14 mouse cellular contexts compared by ENCODE assay signal in genomic region chr7:58686573-58686972, GRCm38 (mm10). TPM values are rescaled to one million over a fixed set of nuclear protein-coding genes. Genes with fewer than 3 reads are reported as not detected.
DNase-seq lines count a peak whose midpoint lies in the region; ATAC-seq and TF ChIP-seq lines count a peak whose summit lies in the region.
"Had no signal": no experiment of that assay in that cellular context is flagged by ENCODE, and none has a peak within 500 bp of the region (broad histone marks: within the 10 kb centered on the region; RNA-seq: fewer than 3 reads in every experiment).

No protein-coding gene starts in this region.

- H3K4me1 ChIP-seq in kidney, embryonic 14.5 days (ENCODE audit: control insufficient read depth, insufficient read depth, low read length): no peaks in the 10 kb centered on the region
- H3K4me1 ChIP-seq in lung, adult 2 months (ENCODE audit: control insufficient read depth, insufficient read depth, low read length): peaks cover 4% of the 10 kb centered on the region; the same call in 1 of the 2 replicates
- H3K4me1 ChIP-seq in heart, embryonic 12.5 days (replicated peaks): peaks cover 6% of the 10 kb centered on the region; the same call in 1 of the 2 replicates
- H3K4me1 ChIP-seq: embryonic facial prominence, embryonic 12.5 days had no signal

- ATAC-seq in kidney, embryonic 14.5 days (ENCODE audit: low FRiP score, low TSS enrichment): peak; percentile 72; the same call in 1 of the 2 replicates
- ATAC-seq in heart, embryonic 12.5 days (ENCODE audit: insufficient number of reproducible peaks, low FRiP score): no peak
- ATAC-seq: intestine, embryonic 16.5 days had no signal

- no peaks in the 10 kb centered on the region for H3K27me3 ChIP-seq in kidney, embryonic 14.5 days (ENCODE audit: control insufficient read depth, insufficient read depth, low read length)
- H3K27me3 ChIP-seq in heart, embryonic 12.5 days (replicated peaks): no peaks in the 10 kb centered on the region
- H3K27me3 ChIP-seq: CH12.LX; embryonic facial prominence, embryonic 12.5 days; heart, embryonic 13.5 days; midbrain, embryonic 12.5 days had no signal

- TF ChIP-seq CTCF in lung, adult 2 months (IDR thresholded peaks at IDR 0.05; ENCODE audit: insufficient read depth, low read length): no peak

- H3K4me3 ChIP-seq in kidney, embryonic 14.5 days (ENCODE audit: low read length): no peak overlapping the region
- H3K4me3 ChIP-seq in lung, adult 2 months (replicated peaks; ENCODE audit: extremely low read depth, low read depth, low read length): no peak overlapping the region
- no peak overlapping the region for H3K4me3 ChIP-seq in heart, embryonic 12.5 days
- H3K4me3 ChIP-seq: embryonic facial prominence, embryonic 12.5 days; heart, embryonic 13.5 days; midbrain, embryonic 12.5 days had no signal

- no peaks in the 10 kb centered on the region for H3K9me3 ChIP-seq in kidney, embryonic 14.5 days (ENCODE audit: control insufficient read depth, low read length)
- H3K9me3 ChIP-seq in heart, embryonic 12.5 days (replicated peaks): no peaks in the 10 kb centered on the region
- H3K9me3 ChIP-seq: embryonic facial prominence, embryonic 12.5 days; heart, embryonic 13.5 days; midbrain, embryonic 12.5 days had no signal

- H3K36me3 ChIP-seq in kidney, embryonic 14.5 days (ENCODE audit: control insufficient read depth, insufficient read depth, low read length): no peaks in the 10 kb centered on the region
- no peaks in the 10 kb centered on the region for H3K36me3 ChIP-seq in heart, embryonic 12.5 days
- H3K36me3 ChIP-seq: embryonic facial prominence, embryonic 12.5 days; heart, embryonic 13.5 days; midbrain, embryonic 12.5 days had no signal

- no peak overlapping the region for H3K27ac ChIP-seq in kidney, embryonic 14.5 days (ENCODE audit: low read depth, low read length)
- no peak overlapping the region for H3K27ac ChIP-seq in heart, embryonic 12.5 days (ENCODE audit: poor library complexity, severe bottlenecking)
- H3K27ac ChIP-seq: embryonic facial prominence, embryonic 12.5 days; heart, embryonic 13.5 days; midbrain, embryonic 12.5 days had no signal

- no peak overlapping the region for H3K9ac ChIP-seq in kidney, embryonic 14.5 days (ENCODE audit: low read depth, low read length)
- no peak overlapping the region for H3K9ac ChIP-seq in heart, embryonic 12.5 days
- H3K9ac ChIP-seq: embryonic facial prominence, embryonic 12.5 days; heart, embryonic 13.5 days; midbrain, embryonic 12.5 days had no signal

- intact Hi-C loops in left cerebral cortex, postnatal 25 days (cut with DNase I): no loop called here

- H3K4me2 ChIP-seq in kidney, embryonic 14.5 days (replicated peaks; ENCODE audit: low read depth, low read length): no peak overlapping the region
- no peak overlapping the region for H3K4me2 ChIP-seq in heart, embryonic 12.5 days
- H3K4me2 ChIP-seq: embryonic facial prominence, embryonic 12.5 days; heart, embryonic 13.5 days; midbrain, embryonic 12.5 days had no signal

- TF ChIP-seq POLR2A in lung, adult 2 months (IDR thresholded peaks at IDR 0.05; ENCODE audit: borderline replicate concordance, extremely low read depth, low read depth, low read length): no peak

- whole genome bisulfite sequencing in kidney, embryonic 14.5 days: 37% methylated on average over 5 of the region's 5 CpGs
- WGBS in lung, adult 2 months: 27% methylated on average over 5 of the region's 5 CpGs
- WGBS in heart, embryonic 12.5 days: 49% methylated on average over 5 of the region's 5 CpGs

- DNase-seq in kidney, postnatal 10 days: no peak
- DNase-seq in adipocyte (ENCODE audit: low spot score): peak; percentile 8
- DNase-seq in lung, adult 2 months: peak; percentile 24
- peak; percentile 81 for DNase-seq in naive thymus-derived CD4-positive, alpha-beta T cell, adult 2 months (ENCODE audit: low read depth)
- DNase-seq in left cerebral cortex, postnatal 25 days (ENCODE audit: low spot score in 2 of 2): no peak
- no peak for DNase-seq in layer of hippocampus, postnatal 14 days (ENCODE audit: low spot score in 2 of 2)
- DNase-seq: cerebellum, adult 11 months had no signal

RNA-seq across cellular contexts. Expression of gene Atp10a, which starts 30.6 kb away (rescaled TPM):
- polyA plus RNA-seq in kidney, embryonic 14.5 days (2014; fragmentation: Nextera tagmentation; extraction: Ambion mirVana): 2.2 and 4.6 TPM in 2 replicates
- polyA plus RNA-seq in lung, adult 2 months (2012; rRNA removed): 8.6 and 8.9 TPM in 2 replicates
- 1 to 10 TPM; 6.3 to 9.0 TPM for total RNA-seq in left cerebral cortex, postnatal 25 days (2021)
- total RNA-seq in layer of hippocampus, postnatal 14 days (2021): 1 to 10 TPM; 6.1 to 7.1 TPM
- 2.2 and 2.5 TPM in 2 replicates for polyA plus RNA-seq in heart, embryonic 12.5 days (2016; fragmentation: Nextera tagmentation; extraction: Ambion mirVana)
- total RNA-seq: CH12.LX had no signal

Comparison
In these comparisons a context has a peak if more than half of its experiments do, and no peak if none do; other contexts are left out.
1. DNase-seq: peak in adipocyte (single experiment), lung, adult 2 months (single experiment) and naive thymus-derived CD4-positive, alpha-beta T cell, adult 2 months (single experiment); none in kidney, postnatal 10 days (single experiment), left cerebral cortex, postnatal 25 days (0 of 2) and layer of hippocampus, postnatal 14 days (0 of 2).